Mouse (Mus musculus) splenic B cell, adult 2 months (primary cell): ENCODE data around the gene Stx7.

Experiments used
- DNase-seq: peaks from one replicate; pipeline ENCODE4 v3.0.0-alpha.2; 2011; ENCODE audit warnings: low read depth, low spot score
- H3K27me3 ChIP-seq: 2 replicates; pipeline ENCODE4 v1.6.1; 2012; ENCODE audit warnings: mild to moderate bottlenecking, low read length, moderate library complexity, mixed read lengths; ENCODE audit not compliant: control insufficient read depth, poor library complexity, insufficient read depth, severe bottlenecking
- H3K36me3 ChIP-seq: 2 replicates; pipeline ENCODE4 v1.6.1; 2012; ENCODE audit warnings: mild to moderate bottlenecking, low read length, moderate library complexity, mixed read lengths; ENCODE audit not compliant: control insufficient read depth, poor library complexity, insufficient read depth, severe bottlenecking

The Stx7 gene

GRCm38 (mm10) chr10:24158470-24159254, 9.6 kb downstream of the Stx7 start:
- Histone ChIP-seq H3K27me3 (no peaks in the 10 kb centered on the region), H3K36me3 (peaks cover 18% of the 10 kb centered on the region)
- DNase-seq, result peak; percentile 42

GRCm38 (mm10) chr10:24159575-24159974, 10.5 kb downstream of the Stx7 start:
- DNase-seq, result no peak
- Histone ChIP-seq H3K36me3 (peaks cover 18% of the 10 kb centered on the region), H3K27me3 (no peaks in the 10 kb centered on the region)

GRCm38 (mm10) chr10:24160349-24160748, 11.2 kb downstream of the Stx7 start:
- H3K36me3 ChIP-seq, result peaks cover 12% of the 10 kb centered on the region
- DNase-seq, result peak; percentile 71

GRCm38 (mm10) chr10:24164137-24164908, 15.2 kb downstream of the Stx7 start:
- H3K27me3 ChIP-seq, result no peaks in the 10 kb centered on the region
- no peaks in the 10 kb centered on the region for H3K36me3 ChIP-seq
- DNase-seq, result peak; percentile 68

More at GRCm38 (mm10) chr10:24160349-24160748, 11.2 kb downstream of the Stx7 start:
- no peaks in the 10 kb centered on the region for H3K27me3 ChIP-seq

GRCm38 (mm10) chr10:24164909-24165304, 15.8 kb downstream of the Stx7 start:
- Histone ChIP-seq H3K27me3 (no peaks in the 10 kb centered on the region), H3K36me3 (no peaks in the 10 kb centered on the region)
- no peak for DNase-seq

GRCm38 (mm10) chr10:24165526-24166055, 16.5 kb downstream of the Stx7 start:
- no peaks in the 10 kb centered on the region for H3K36me3 ChIP-seq
- no peak for DNase-seq
- no peaks in the 10 kb centered on the region for H3K27me3 ChIP-seq

GRCm38 (mm10) chr10:24167978-24168583, 19.0 kb downstream of the Stx7 start:
- no peak for DNase-seq
- Histone ChIP-seq H3K36me3 (no peaks in the 10 kb centered on the region), H3K27me3 (no peaks in the 10 kb centered on the region)

GRCm38 (mm10) chr10:24168854-24169253, 19.8 kb downstream of the Stx7 start:
- Histone ChIP-seq H3K36me3 (no peaks in the 10 kb centered on the region), H3K27me3 (no peaks in the 10 kb centered on the region)
- no peak for DNase-seq

- Histone ChIP-seq H3K27me3 (no peaks in the 10 kb centered on the region), H3K36me3 (0 out of 2 replicates have a peak, but pooled peaks cover 3% of the 10 kb centered on the region)
- no peak for DNase-seq
Observed at GRCm38 (mm10) chr10:24171906-24172459, 22.9 kb downstream of the Stx7 start.

- DNase-seq, result peak; percentile 80
- Histone ChIP-seq H3K27me3 (no peaks in the 10 kb centered on the region), H3K36me3 (0 out of 2 replicates have a peak, but pooled peaks cover 7% of the 10 kb centered on the region)
Observed at GRCm38 (mm10) chr10:24173210-24174001, 24.3 kb downstream of the Stx7 start.

GRCm38 (mm10) chr10:24190392-24190791, 41.3 kb downstream of the Stx7 start:
- DNase-seq, result no peak
- no peaks in the 10 kb centered on the region for H3K27me3 ChIP-seq
- H3K36me3 ChIP-seq, result peaks cover 2% of the 10 kb centered on the region; the same call in 1 of the 2 replicates

- H3K27me3 ChIP-seq, result no peaks in the 10 kb centered on the region
- DNase-seq, result no peak
- H3K36me3 ChIP-seq, result 0 out of 2 replicates have a peak, but pooled peaks cover 2% of the 10 kb centered on the region
Observed at GRCm38 (mm10) chr10:24191977-24192376, 42.9 kb downstream of the Stx7 start.

GRCm38 (mm10) chr10:24199303-24199702, 50.2 kb downstream of the Stx7 start:
- DNase-seq, result no peak
- Histone ChIP-seq H3K27me3 (no peaks in the 10 kb centered on the region), H3K36me3 (no peaks in the 10 kb centered on the region)

GRCm38 (mm10) chr10:24200099-24200498, 51.0 kb downstream of the Stx7 start:
- H3K27me3 ChIP-seq, result no peaks in the 10 kb centered on the region
- H3K36me3 ChIP-seq, result no peaks in the 10 kb centered on the region
- DNase-seq, result no peak
